Comparison of ENCODE assay signal across 11 mouse cellular contexts in the genomic region with DNA sequence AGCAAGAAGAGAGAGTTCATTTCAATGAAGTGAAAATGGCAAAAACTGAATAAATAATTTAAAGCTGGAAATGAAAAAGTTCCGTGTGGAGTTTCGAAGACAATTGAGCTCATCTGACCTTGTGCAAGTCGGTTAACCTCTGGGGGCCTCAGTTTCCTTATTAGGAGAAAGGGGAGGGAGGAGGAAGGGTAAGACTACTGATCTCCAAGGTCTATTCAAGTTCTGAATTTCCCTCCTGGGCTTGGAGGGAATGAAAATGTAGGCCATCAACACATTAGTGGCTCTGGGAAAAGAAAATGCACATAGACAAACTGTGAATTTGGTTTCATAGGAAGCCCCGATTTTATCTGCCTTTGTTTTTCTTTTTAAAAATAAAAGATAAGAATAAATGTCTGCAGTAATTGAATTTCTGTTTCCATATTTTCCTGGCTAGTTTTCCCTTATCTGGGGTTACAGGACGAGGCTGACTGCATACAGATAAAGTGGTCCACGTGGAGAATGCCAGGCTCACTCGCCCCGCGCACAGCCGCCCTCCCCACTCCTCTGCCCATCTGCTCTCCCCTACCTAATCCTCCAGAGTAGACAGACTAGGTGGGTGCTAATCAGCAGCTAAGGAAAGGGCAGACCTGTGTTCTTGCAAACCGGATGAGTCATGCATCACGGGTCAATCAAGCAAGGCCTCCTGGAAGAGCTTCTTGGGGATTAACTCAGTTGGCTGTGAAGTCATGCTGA.
DNase-seq lines count a peak whose midpoint lies in the region; ATAC-seq lines count a peak whose summit lies in the region.
"Had no signal": no experiment of that assay in that cellular context is flagged by ENCODE, and none has a peak within 500 bp of the region (broad histone marks: within the 10 kb centered on the region; RNA-seq: fewer than 3 reads in every experiment).

No protein-coding gene starts in this region.

- no peaks in the 10 kb centered on the region for H3K27me3 ChIP-seq in kidney, embryonic 16.5 days (ENCODE audit: insufficient read depth, low read length)
- H3K27me3 ChIP-seq: embryonic facial prominence, embryonic 15.5 days; lung, embryonic 15.5 days; neural tube, embryonic 12.5 days had no signal

- no peak overlapping the region for H3K4me3 ChIP-seq in kidney, embryonic 16.5 days (ENCODE audit: low read length)
- H3K4me3 ChIP-seq: embryonic facial prominence, embryonic 15.5 days; lung, embryonic 15.5 days; neural tube, embryonic 12.5 days had no signal

- H3K4me2 ChIP-seq in kidney, embryonic 16.5 days (replicated peaks; ENCODE audit: low read depth, low read length): no peak overlapping the region
- H3K4me2 ChIP-seq: embryonic facial prominence, embryonic 15.5 days; lung, embryonic 15.5 days; neural tube, embryonic 12.5 days had no signal

- H3K36me3 ChIP-seq in kidney, embryonic 16.5 days (ENCODE audit: insufficient read depth, low read length): no peaks in the 10 kb centered on the region
- H3K36me3 ChIP-seq: embryonic facial prominence, embryonic 15.5 days; lung, embryonic 15.5 days; neural tube, embryonic 12.5 days had no signal

- WGBS in kidney, embryonic 16.5 days: 53% methylated on average over 12 of the region's 12 CpGs

- no peaks in the 10 kb centered on the region for H3K9me3 ChIP-seq in kidney, embryonic 16.5 days (ENCODE audit: low read length)
- H3K9me3 ChIP-seq: embryonic facial prominence, embryonic 15.5 days; lung, embryonic 15.5 days; neural tube, embryonic 12.5 days had no signal

- H3K4me1 ChIP-seq in kidney, embryonic 16.5 days (ENCODE audit: insufficient read depth, low read length): no peaks in the 10 kb centered on the region
- H3K4me1 ChIP-seq: embryonic facial prominence, embryonic 15.5 days; lung, embryonic 15.5 days had no signal

- ATAC-seq in kidney, embryonic 16.5 days (ENCODE audit: low FRiP score, low TSS enrichment): peak; percentile 90

- intact Hi-C loops in left cerebral cortex, postnatal 4 days (cut with DNase I): no loop called here
- intact Hi-C loops in left cerebral cortex, postnatal 25 days (cut with DNase I): no loop called here
- intact Hi-C loops in gastrocnemius, postnatal 14 days (cut with DNase I; ENCODE audit: low total_unique reads): no loop called here

- H3K9ac ChIP-seq in kidney, embryonic 16.5 days (replicated peaks; ENCODE audit: low read length): no peak overlapping the region
- H3K9ac ChIP-seq: embryonic facial prominence, embryonic 15.5 days; lung, embryonic 15.5 days; neural tube, embryonic 12.5 days had no signal

- DNase-seq in adrenal gland, adult (ENCODE audit: inconsistent age in 2 of 2, low spot score in 1 of 2): peak; percentile 6 to 39
- no peak for DNase-seq in adrenal gland, postnatal 14 days
- peak; percentile 24 for DNase-seq in left cerebral cortex, postnatal 4 days
- no peak for DNase-seq in left cerebral cortex, postnatal 25 days (ENCODE audit: low spot score in 2 of 2)
- DNase-seq in retina, postnatal 7 days (ENCODE audit: low read depth, low spot score): peak; percentile 28
- no peak for DNase-seq in gastrocnemius, postnatal 14 days
- DNase-seq in lung, postnatal 14 days: no peak

- H3K27ac ChIP-seq in kidney, embryonic 16.5 days (ENCODE audit: low read length): no peak overlapping the region
- H3K27ac ChIP-seq: embryonic facial prominence, embryonic 15.5 days; lung, embryonic 15.5 days; neural tube, embryonic 12.5 days had no signal

Comparison
In these comparisons a context has a peak if more than half of its experiments do, and no peak if none do; other contexts are left out.
1. DNase-seq: peak in adrenal gland, adult (2 of 2), left cerebral cortex, postnatal 4 days (single experiment) and retina, postnatal 7 days (single experiment); none in adrenal gland, postnatal 14 days (single experiment), left cerebral cortex, postnatal 25 days (0 of 2), gastrocnemius, postnatal 14 days (single experiment) and lung, postnatal 14 days (single experiment).